Mouse (Mus musculus): ENCODE results near the gene Samsn1.

Samsn1 gene

GRCm38 (mm10) chr16:76022181-76022580 lies at the start of gene Samsn1:
Gene Samsn1 (minus strand): TSS chr16:76022281.
- WGBS, result 78% methylated on average over 7 of the region's 7 CpGs

DNA sequence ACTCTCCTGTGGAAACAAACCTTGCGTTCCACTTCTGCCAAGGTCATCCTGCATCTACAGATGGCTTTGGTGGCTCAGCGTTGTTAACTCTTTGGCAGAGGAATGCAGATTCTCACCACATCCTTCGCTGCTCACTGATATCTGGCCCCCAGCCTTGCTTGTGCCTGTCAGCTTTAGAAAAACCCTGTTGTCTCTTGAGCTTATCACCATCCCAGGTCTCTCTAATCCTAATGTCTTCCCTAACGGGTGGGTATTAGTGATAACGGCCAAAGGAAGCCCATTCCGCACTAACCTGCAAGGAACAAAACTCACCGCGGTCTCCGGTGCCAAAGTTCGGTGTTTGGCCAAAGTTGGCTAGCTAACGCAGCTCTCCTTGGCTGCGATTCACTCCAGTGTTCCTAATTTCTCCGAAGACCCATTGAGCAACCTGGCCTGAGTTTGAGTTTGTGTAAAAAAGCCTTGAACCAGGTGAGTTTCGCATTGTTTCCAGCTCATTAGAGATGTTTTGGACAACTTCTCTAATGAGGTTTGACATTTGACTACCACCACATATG lies 44.1 kb upstream of the Samsn1 start:
- 92% methylated on average over 14 of the region's 14 CpGs for whole genome bisulfite sequencing

- 88% methylated on average over 7 of the region's 7 CpGs for WGBS
Measured at GRCm38 (mm10) chr16:76054976-76055375, 32.9 kb upstream of the Samsn1 start.

- WGBS, result 78% methylated on average over 4 of the region's 4 CpGs
Measured at GRCm38 (mm10) chr16:76054079-76054478, 32.0 kb upstream of the Samsn1 start.

DNA sequence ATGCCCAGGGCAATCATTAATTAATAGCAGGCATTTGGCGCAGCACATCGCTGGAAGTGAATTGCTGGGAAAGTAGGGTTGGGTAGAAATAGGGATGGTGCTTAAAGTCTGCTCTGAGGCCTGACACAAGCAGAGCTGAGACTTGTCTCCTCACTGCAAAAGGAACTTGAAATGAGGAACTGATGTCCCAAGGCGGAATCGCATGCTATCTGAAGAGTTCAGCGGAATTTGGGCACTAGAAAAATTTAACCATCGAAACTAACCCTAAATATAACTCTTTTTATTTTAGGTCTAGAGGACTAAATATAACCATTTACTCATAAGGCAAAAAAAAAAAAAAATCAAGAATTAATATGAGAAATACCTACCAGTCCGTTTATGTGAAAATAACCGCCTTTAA lies 31.5 kb upstream of the Samsn1 start:
- 84% methylated on average over 8 of the region's 8 CpGs for WGBS

- WGBS, result 58% methylated on average over 3 of the region's 3 CpGs
Measured at GRCm38 (mm10) chr16:76047066-76047465, 25.0 kb upstream of the Samsn1 start.

DNA sequence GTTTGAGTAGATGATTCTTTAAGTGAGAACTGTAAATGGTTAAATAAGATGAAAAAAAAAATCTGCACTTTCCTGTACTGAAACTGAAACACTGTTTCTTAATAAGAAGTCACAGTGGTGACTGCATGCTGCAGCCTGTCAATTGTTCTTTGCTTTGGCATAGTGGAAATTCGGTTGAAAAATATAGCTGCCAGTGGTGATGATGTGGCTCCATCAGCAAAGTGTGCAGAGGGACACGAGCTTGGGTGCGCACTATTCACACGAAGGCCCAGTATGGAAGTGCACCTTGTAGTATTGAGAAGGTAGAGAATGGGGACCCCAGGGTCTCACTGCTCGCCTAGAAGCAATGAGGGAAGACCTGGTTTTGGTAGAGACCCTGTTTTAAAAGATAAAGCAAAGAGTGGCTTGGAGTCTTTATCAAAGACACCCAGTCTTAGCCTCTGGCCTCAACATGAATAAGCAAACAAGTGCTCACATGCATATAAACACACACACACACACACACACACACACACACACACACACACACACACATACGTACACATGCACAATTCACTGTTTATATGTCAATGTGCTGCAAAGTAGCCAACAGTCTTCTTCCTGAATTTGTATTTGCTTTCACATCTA lies 18.4 kb upstream of the Samsn1 start:
- WGBS, result 90% methylated on average over 6 of the region's 6 CpGs

GRCm38 (mm10) chr16:76019164-76019563 lies 2.9 kb downstream of the Samsn1 start:
- WGBS, result 41% methylated on average over 1 of the region's 1 CpGs

DNA sequence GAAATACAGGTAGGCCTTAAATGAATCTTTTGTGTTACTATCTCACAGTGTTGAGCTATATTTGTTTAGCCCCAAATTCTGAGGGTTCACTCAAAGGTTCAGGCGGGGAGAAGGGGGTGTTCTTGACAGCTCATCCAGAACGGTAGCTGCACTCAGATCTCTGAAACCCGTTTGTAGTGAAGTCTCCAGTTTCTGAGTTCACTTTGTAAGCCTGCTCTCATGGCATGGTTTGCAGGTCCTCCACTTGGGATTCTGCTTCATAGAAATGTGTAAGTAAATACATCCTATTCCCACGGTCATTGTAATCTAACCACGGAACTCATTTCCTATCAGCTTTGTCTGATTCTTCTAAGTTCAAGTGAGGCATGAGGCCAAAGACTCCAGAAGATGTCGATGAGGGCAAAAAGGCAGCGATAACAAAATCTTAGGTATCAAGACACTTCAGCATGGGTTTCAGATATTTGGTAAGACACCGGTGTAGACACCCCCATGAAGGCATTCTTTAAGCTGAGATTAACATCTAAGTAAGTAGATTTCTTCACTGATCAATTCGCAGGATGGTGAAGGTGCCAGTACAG lies 18.2 kb downstream of the Samsn1 start:
- 93% methylated on average over 9 of the region's 9 CpGs for WGBS

- WGBS, result 94% methylated on average over 3 of the region's 3 CpGs
Measured at GRCm38 (mm10) chr16:76002870-76003572, 19.1 kb downstream of the Samsn1 start.

- 87% methylated on average over 12 of the region's 12 CpGs for WGBS
Measured at GRCm38 (mm10) chr16:76002287-76002686, 19.8 kb downstream of the Samsn1 start.

DNA sequence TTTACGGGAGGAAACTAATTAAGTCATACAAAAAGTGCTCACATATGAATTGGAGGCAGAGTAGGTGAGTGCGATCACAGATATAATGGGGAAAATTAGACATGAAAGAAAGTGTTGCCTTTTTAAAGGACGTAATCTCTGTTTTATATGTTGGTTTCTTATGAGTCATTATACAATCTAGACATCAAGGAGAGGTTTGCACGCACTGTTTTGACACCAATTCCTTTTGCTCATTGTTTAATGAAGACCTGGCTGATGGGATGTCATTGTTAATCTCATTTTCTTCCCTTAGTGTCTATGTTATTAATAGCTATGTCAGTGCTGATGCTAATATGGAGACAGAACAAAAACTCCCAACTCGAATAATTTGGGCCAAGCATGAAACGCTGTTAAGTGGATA lies 20.3 kb downstream of the Samsn1 start:
- 75% methylated on average over 6 of the region's 6 CpGs for WGBS

- WGBS, result 78% methylated on average over 9 of the region's 9 CpGs
Measured at GRCm38 (mm10) chr16:76000127-76000526, 22.0 kb downstream of the Samsn1 start.

- WGBS, result 61% methylated on average over 1 of the region's 1 CpGs
Measured at GRCm38 (mm10) chr16:75990173-75990572, 31.9 kb downstream of the Samsn1 start.

DNA sequence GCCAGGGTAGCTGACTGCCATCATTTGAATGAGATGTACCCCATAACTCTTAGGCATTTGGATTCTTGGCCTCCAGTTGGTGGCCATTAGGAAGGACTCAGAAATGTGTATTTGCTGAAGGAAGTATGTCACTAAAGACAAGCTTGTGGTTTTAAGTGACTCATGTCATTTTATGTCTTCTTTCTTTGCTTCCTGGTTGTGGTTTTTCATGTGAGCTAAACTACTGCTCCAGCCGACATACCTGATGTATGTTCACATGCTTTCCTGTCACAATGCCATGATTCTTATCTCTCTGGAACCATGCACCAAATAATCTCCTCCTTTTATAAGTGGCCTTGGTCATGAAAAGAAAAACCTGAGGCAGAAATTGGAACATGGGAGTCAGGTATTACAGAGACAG lies 38.2 kb downstream of the Samsn1 start:
- WGBS, result 79% methylated on average over 1 of the region's 1 CpGs

DNA sequence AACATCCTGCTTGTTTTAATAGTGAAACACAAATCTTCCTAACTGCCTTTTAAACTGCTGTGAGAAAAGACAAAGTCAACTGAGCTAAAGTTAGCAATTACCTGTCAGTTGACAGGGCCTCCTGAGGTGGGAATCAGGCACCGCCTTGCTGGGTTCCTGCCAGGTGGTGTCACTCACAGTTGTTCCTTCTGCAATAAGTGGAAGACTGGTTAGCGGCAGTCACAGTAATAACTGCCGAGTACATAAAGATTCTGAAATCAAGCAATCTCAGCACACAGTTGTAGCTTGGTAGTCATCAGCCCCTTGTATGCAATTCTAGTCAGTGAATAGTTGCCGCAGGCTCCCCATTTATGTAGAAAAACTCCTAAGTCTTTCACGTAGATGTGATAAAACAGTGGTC lies 44.3 kb downstream of the Samsn1 start:
- 94% methylated on average over 5 of the region's 5 CpGs for WGBS

DNA sequence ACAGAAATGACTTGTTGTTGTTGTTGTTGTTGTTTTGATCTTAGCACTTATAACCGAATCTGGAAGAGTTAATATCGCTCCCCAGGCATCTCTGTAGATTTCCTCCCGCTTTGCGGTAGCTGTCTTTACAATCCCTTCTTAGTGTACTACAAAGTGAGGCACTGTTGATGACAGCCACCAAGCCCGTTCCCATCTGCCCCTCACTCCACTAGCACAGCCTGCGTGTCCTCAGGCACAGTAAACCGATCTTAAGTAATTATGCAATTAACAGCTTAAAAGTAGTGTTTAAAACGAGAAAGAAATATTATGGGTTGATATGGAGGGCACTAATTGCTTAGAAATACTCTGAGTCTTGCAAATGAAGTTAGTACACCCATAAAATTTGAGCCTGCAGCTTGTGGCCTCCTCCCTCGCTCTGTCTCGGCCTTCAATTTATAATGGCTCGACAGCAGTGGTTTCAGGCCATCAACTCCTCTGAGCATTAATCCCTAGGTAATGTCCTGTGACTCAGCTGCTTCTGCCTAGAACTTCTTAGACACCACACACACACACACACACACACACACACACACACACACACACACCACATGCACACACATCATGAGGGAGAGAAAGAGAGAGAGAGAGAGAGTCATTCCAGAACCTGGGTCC lies 46.3 kb downstream of the Samsn1 start:
- 80% methylated on average over 11 of the region's 11 CpGs for WGBS

- 60% methylated on average over 6 of the region's 6 CpGs for WGBS
Measured at GRCm38 (mm10) chr16:75970266-75970998, 51.6 kb downstream of the Samsn1 start.

DNA sequence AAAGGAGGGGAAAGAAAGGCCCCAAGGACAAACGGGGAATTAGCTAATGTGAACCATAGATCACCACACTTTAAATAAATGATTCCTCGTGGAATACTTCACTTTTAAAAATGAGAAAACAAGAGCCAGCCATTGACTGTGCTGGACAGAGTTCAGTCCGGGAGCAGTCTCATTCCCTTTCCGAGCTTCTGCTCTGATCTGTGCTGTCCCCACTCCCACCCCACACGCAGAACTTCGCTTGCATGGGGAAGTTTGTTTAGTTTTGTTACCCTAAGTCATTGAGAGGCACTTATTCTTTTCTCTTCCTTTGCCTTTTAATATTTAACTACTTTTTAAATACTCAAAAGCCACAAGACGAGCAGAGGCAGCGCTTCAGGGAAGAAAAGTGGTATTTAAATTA lies 60.1 kb downstream of the Samsn1 start:
- 73% methylated on average over 8 of the region's 8 CpGs for WGBS

- WGBS, result 70% methylated on average over 5 of the region's 5 CpGs
Measured at GRCm38 (mm10) chr16:75961487-75961886, 60.6 kb downstream of the Samsn1 start.

DNA sequence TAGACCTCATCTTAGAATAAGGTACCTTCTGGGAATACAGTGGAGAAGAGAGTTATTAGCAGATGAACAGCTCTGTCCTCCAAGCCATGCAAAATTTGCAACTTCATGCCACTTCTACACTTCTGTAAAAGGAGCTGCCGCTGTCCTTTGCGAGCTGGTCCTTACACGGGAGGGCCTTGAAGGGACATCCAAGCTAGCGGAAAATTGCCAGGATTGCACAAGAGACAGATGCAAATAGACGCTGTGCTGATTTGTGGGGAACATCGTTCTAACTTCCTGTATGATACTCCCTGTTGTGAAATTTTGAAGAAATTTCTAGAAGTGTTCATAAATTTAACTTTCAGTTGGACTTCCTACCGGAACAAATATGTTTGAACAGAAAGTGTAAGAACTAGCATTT lies 61.0 kb downstream of the Samsn1 start:
- WGBS, result 78% methylated on average over 7 of the region's 7 CpGs

DNA sequence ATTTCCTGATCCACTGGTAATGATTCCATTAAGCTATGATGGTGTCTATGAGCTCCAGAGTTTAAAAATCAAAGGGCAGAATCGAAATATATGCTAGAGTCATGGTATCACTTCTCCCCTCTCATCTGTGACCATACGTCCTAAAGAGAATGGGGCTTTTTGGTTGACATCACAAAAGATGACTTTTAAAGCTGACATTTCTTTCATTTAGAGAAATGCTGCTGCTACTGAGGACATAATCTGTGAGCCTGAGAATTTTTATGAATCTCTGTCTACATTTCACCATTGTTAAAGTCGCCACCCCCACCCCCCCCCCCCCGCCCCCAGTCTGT lies 91.9 kb downstream of the Samsn1 start:
- whole genome bisulfite sequencing, result 73% methylated on average over 4 of the region's 4 CpGs
